Mouse (Mus musculus) WW6 (cell line): ENCODE results near the gene Tamm41.

ENCODE experiments used
- DNase-seq: peaks from one replicate; pipeline ENCODE4 v3.0.0-alpha.2; 2013; ENCODE audit warnings: low read depth, low spot score

The Tamm41 gene

GRCm38 (mm10) chr6:115037103-115038094, at the start of gene Tamm41:
Gene Tamm41 (minus strand): TSS chr6:115037876.
- peak; percentile 89 for DNase-seq

DNA sequence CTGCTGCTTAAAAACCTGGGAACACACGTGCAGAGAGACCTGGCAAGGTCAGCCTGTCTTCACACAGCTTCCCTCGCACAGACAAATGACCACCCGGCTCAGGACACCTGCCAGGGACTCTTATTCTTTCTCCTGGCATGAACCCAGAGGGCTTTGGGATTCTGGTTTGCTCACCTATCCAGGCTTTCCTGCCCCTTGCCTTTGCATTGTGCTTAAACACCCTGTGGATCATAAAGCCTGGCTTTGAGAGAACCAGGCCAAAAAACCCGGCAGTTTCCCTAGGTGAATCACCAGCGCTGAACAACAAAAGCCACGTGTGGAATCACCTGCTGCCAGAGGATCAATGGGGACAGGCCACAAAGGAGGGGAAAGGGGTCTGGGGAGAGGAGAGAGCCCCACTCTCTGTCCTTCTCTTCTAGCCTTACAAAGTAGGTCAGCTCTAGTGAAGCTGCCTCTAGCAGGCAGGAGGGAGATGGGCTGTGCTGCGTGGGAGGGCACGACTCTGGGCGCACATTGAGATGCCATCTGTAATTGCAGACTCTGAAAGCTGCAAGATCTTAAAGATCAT, 47.7 kb upstream of the Tamm41 start:
- no peak for DNase-seq

GRCm38 (mm10) chr6:115076781-115077575, 39.3 kb upstream of the Tamm41 start:
- no peak for DNase-seq

GRCm38 (mm10) chr6:115072024-115072423, 34.3 kb upstream of the Tamm41 start:
- no peak for DNase-seq

DNA sequence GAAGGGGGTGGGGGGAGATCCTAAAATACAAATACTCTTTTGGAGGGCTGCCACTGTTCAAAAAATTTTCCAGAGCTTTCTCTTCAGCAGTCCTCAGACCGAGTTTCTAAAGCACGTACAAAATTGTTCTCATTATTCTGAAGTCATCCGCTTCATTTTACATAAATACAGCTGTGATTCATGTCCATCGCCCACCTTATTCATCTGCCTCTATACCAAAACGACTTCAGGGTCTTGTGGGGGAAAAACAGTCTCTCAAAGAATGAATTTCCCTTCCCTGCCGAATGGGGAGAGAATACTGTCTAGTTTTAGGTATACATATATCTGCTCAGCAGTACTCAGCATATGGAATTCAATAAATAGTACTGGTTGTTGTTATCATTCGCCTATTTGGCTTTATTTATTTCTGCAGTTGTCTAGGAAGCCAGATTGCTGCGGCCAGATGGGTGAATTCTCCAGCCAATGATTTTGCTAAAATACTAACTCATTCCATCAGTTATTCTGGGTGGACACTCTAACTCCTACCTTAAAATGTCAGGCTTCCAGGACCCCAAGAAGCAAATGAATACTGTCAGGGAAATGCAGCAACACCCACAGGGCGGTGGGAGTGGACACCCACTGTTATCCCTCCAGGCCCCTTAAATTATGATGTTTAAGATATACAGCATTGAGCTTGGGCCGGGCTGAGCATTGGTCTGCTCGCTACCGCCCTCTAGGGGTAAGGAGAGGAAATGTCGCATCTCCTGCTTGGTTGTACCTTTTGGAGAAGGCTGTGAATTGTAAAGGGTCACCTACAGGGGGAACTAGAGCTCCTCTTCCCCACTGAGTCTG, 27.9 kb upstream of the Tamm41 start:
- peak; percentile 56 for DNase-seq

DNA sequence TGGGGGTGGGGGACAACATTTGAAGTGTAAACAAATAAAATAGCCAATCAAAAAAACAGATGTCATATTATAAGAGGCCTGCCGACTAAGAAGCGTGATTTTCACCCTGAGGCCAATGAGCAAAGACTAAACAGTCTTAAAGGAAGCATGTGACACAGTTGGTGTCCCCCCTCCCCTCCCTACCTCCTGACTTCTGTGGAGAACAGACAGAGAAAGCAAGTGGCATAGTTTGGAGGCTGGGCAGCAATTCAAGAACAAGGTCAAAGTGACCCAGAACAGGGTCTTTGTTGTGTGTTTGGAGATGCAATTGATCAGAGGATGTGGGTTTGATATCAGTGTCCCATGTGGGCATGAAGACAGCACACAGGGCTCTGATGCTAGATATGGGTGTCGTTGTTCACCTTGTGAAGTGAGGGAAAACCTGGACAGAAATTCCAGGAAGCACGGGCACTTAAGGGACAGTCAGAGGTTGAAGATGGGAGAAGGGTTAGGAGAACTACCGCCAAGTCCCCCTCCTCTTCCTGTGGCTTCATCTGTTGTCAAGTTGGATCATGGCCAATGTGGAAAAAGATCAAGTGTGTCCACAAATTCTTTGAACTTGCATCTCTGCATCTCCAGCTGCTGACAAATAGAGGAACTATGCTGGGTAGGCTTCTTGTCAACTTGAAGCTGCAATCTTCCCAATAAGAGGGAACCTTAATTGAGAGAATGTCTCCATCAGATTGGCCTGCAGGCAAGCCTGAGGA, 25.1 kb upstream of the Tamm41 start:
- no peak for DNase-seq

- no peak for DNase-seq
These were observed 21.6 kb upstream of the Tamm41 start for GRCm38 (mm10) chr6:115059227-115059626.

- no peak for DNase-seq
These were observed 19.0 kb upstream of the Tamm41 start for GRCm38 (mm10) chr6:115056699-115057098.

DNA sequence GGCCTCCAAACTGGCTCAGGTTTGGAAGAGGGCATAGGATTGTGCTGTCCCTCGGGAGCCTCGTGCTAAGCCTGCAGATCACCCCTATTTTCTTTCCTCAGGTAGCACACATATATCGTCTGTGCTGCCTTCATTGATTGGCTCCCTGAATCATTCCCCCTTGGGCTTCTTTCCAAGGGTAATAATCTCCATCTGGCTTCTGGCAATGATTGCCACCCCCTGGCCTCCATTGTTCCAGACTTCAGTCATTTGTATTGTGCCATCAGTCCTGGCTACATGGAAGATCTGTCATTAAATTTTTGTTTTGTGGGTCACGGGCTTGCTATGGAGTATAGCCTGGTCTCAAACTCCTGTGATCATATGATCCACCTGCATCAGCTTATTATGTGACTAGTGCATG, 17.8 kb upstream of the Tamm41 start:
- no peak for DNase-seq

DNA sequence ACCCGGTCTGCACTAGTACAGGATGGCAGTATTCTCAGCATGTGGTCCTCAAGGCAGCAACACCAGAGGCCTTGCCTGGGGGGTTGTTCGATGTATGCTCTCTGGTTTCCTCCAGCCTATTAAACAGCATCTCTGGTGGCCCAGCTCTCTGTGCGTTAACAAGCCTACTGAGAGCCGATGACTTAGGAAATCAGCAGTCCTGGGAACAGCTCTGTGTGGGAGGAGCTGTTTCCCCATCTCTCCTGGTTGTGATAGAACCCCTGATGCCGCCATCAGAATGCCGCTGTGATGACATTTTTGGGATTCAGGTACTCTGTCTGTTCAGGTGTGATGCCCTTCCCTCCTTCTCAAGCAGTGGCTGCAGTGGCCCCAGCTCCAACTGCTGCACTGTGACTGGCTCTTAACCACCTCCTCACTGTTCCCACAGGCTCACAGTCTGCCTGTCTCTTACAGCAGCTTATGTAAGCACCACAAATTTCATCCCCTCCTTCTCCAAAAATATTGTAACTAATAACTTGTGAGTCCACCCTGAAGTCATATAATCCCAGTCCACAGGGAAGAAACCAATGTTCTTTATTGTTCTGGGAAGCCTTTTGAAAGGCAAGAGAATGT, 14.0 kb upstream of the Tamm41 start:
- no peak for DNase-seq

- no peak for DNase-seq
These were observed 11.3 kb upstream of the Tamm41 start for GRCm38 (mm10) chr6:115049015-115049414.

DNA sequence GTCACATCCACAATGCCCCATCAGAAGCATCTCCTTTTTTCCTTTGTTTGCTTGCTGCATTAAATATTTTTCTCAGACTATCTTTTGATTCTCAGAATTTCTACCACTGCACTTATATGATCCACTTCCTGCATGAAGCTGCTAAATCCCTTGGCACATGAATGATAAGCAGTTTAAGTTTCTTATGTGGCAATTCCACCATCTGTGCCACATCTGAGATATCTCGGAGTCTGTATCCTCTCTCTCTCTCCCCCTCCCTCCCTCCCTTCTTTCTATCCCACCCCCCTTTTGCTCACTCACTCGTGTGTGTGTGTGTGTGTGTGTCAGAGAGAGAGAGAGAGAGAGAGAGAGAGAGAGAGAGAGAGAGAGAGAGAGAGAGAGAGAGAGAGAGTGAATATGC, 10.1 kb upstream of the Tamm41 start:
- DNase-seq: no peak

- DNase-seq: no peak
These were observed 8.4 kb upstream of the Tamm41 start for GRCm38 (mm10) chr6:115046064-115046463.

GRCm38 (mm10) chr6:115044709-115045108, 7.0 kb upstream of the Tamm41 start:
- no peak for DNase-seq

- no peak for DNase-seq
These were observed 6.2 kb upstream of the Tamm41 start for GRCm38 (mm10) chr6:115043657-115044500.

- no peak for DNase-seq
These were observed 4.9 kb upstream of the Tamm41 start for GRCm38 (mm10) chr6:115042609-115043008.

- DNase-seq: no peak
These were observed 4.2 kb downstream of the Tamm41 start for GRCm38 (mm10) chr6:115033441-115033840.

- DNase-seq: no peak
These were observed 7.6 kb downstream of the Tamm41 start for GRCm38 (mm10) chr6:115030098-115030497.

DNA sequence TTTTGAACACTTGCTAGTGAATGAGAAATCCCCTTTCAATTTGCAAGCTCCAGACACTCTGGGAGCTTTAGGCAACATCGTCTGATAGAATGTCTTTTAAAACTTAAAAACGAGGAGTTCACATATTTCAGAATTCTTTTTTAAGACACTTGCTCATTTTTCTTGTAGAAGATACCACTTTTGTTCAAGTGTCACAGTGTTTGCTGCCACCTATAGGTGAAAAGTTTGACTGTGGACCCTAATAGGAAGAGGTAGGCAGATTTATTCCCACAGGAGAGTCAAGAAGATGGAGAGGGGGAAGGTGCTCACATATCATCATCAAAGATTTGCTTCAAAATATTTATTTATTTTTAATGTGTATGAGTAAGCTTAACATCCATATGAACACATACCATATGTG, 8.4 kb downstream of the Tamm41 start:
- no peak for DNase-seq
